Mouse (Mus musculus) intestine, embryonic 16.5 days (tissue): ENCODE results near the gene Cxcr5. TPM values are rescaled to one million over a fixed set of nuclear protein-coding genes. Genes with fewer than 3 reads are reported as not detected.

Experiments
- ATAC-seq: fragments of 200-750 bp; cut with Nextera tagmentation; 2 replicates; pipeline ENCODE4 v1.8.0; 2017; ENCODE audit warnings: moderate TSS enrichment, moderate library complexity
- H3K27ac ChIP-seq: fragments of 300-500 bp; sonication (generic); 2 replicates; pipeline ENCODE4 v1.5.1; 2014; ENCODE audit warnings: mild to moderate bottlenecking, low read length
- H3K27me3 ChIP-seq: fragments of 300-500 bp; sonication (generic); replicated peaks from 2 replicates; pipeline ENCODE4 v1.6.1; 2014; ENCODE audit warnings: low read length, control low read depth, mixed read lengths; ENCODE audit not compliant: control insufficient read depth, insufficient read depth
- H3K36me3 ChIP-seq: fragments of 300-500 bp; sonication (generic); 2 replicates; pipeline ENCODE4 v1.6.1; 2014; ENCODE audit warnings: low read length, control low read depth; ENCODE audit not compliant: control insufficient read depth, insufficient read depth
- H3K4me1 ChIP-seq: fragments of 300-500 bp; sonication (generic); 2 replicates; pipeline ENCODE4 v1.6.1; 2014; ENCODE audit warnings: low read length, control low read depth, mixed read lengths; ENCODE audit not compliant: control insufficient read depth, insufficient read depth
- H3K4me2 ChIP-seq: fragments of 300-500 bp; sonication (generic); 2 replicates; pipeline ENCODE4 v1.6.1; 2014; ENCODE audit warnings: low read depth, low read length, control low read depth
- H3K4me3 ChIP-seq: fragments of 300-500 bp; sonication (generic); 2 replicates; pipeline ENCODE4 v1.5.1; 2014; ENCODE audit warnings: mild to moderate bottlenecking, low read length
- H3K9ac ChIP-seq: fragments of 300-500 bp; sonication (generic); 2 replicates; pipeline ENCODE4 v1.6.1; 2014; ENCODE audit warnings: low read depth, low read length
- H3K9me3 ChIP-seq: fragments of 300-500 bp; sonication (generic); 2 replicates; pipeline ENCODE4 v1.6.1; 2016; ENCODE audit warnings: low read length, control low read depth; ENCODE audit not compliant: control insufficient read depth
- WGBS: fragments of 180-500 bp; shearing (Covaris S2); extraction: QIAGEN DNeasy Blood & Tissue Kit; methylation state at CpG from one replicate; pipeline ENCODE4 v1.1.7; 2014; 5-methylcytosine and 5-hydroxymethylcytosine counted together
- polyA plus RNA-seq: library from polyadenylated mRNA; unstranded; fragments of >200 nt; fragmentation: Nextera tagmentation; extraction: Ambion mirVana; gene quantifications from 2 replicates; pipeline ENCODE4 v1.2.1, GENCODE M21; 2015

The Cxcr5 gene
- polyA plus RNA-seq, 1 experiment from 2014 or later, result 1.1 TPM

- Histone ChIP-seq H3K9me3 (no peaks in the 10 kb centered on the region), H3K4me3 (no peak overlapping the region), H3K27me3 (no peaks in the 10 kb centered on the region), H3K36me3 (no peaks in the 10 kb centered on the region), H3K4me2 (no peak overlapping the region), H3K9ac (no peak overlapping the region), H3K27ac (no peak overlapping the region), H3K4me1 (no peaks in the 10 kb centered on the region)
- ATAC-seq, result no peak
- 84% methylated on average over 10 of the region's 10 CpGs for WGBS
Observed at GRCm38 (mm10) chr9:44551138-44551537, 10.5 kb downstream of the Cxcr5 start.

GRCm38 (mm10) chr9:44548412-44549152 lies 13.1 kb downstream of the Cxcr5 start:
- Histone ChIP-seq H3K27ac (no peak overlapping the region), H3K4me3 (no peak overlapping the region), H3K9me3 (no peaks in the 10 kb centered on the region), H3K9ac (no peak overlapping the region), H3K36me3 (no peaks in the 10 kb centered on the region), H3K27me3 (no peaks in the 10 kb centered on the region), H3K4me2 (no peak overlapping the region), H3K4me1 (no peaks in the 10 kb centered on the region)
- 91% methylated on average over 8 of the region's 8 CpGs for WGBS
- ATAC-seq, result no peak

- no peaks in the 10 kb centered on the region for H3K9me3 ChIP-seq
- no peak overlapping the region for H3K4me3 ChIP-seq
- no peak overlapping the region for H3K4me2 ChIP-seq
- 79% methylated on average over 3 of the region's 3 CpGs for WGBS
- H3K27ac ChIP-seq, result no peak overlapping the region
- no peak overlapping the region for H3K9ac ChIP-seq
- H3K4me1 ChIP-seq, result no peaks in the 10 kb centered on the region
- H3K36me3 ChIP-seq, result no peaks in the 10 kb centered on the region
- H3K27me3 ChIP-seq, result no peaks in the 10 kb centered on the region
- ATAC-seq, result no peak
Observed at GRCm38 (mm10) chr9:44544986-44545385, 16.7 kb downstream of the Cxcr5 start.

DNA sequence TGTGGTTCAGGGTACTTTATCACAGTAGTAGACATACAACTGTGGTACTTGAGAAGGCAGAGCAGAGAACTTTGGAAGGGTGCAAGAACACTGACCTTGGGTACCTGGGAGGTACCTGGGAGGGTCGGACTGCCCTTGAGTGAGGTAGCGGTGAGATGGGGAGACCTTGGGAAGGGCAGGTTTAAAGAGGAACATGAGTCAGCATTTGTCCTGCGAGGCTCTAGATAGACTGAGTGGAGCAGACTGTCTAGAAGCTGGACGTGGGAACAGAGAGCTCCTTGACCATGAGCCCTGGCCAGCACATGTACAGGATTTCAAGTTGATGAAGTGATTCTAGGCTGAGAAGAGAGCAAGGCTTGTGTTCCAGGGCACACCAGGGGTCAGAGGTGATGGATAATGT lies 19.3 kb downstream of the Cxcr5 start:
- 76% methylated on average over 4 of the region's 4 CpGs for WGBS
- ATAC-seq, result no peak
- H3K9ac ChIP-seq, result no peak overlapping the region
- H3K27me3 ChIP-seq, result no peaks in the 10 kb centered on the region
- H3K4me2 ChIP-seq, result no peak overlapping the region
- no peaks in the 10 kb centered on the region for H3K9me3 ChIP-seq
- H3K27ac ChIP-seq, result no peak overlapping the region
- H3K36me3 ChIP-seq, result no peaks in the 10 kb centered on the region
- H3K4me1 ChIP-seq, result no peaks in the 10 kb centered on the region
- H3K4me3 ChIP-seq, result no peak overlapping the region

DNA sequence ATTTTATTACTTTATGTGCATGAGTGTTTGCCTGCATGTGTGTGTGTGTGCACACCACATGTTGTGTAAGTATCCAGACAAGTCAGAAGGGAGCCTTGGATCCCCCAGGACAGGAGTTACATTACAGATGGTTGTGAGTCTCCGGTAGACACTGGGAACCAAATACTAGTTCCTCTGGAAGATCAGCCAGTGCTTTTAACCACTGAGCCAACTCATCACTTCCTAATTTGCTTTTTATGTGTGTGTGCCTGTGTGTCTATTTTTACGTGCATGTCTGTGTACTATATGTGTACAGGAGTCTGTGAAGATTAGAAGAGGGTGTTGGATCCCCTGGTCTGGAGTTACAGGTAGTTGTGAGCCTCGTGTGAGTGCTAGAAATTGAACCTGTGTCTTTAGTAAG lies 21.0 kb downstream of the Cxcr5 start:
- H3K4me1 ChIP-seq, result no peaks in the 10 kb centered on the region
- WGBS, result 80% methylated on average over 3 of the region's 3 CpGs
- H3K9ac ChIP-seq, result no peak overlapping the region
- no peak for ATAC-seq
- no peaks in the 10 kb centered on the region for H3K36me3 ChIP-seq
- H3K4me3 ChIP-seq, result no peak overlapping the region
- H3K9me3 ChIP-seq, result no peaks in the 10 kb centered on the region
- no peak overlapping the region for H3K27ac ChIP-seq
- H3K27me3 ChIP-seq, result no peaks in the 10 kb centered on the region
- H3K4me2 ChIP-seq, result no peak overlapping the region

GRCm38 (mm10) chr9:44539816-44540421 lies 21.8 kb downstream of the Cxcr5 start:
- Histone ChIP-seq H3K27me3 (no peaks in the 10 kb centered on the region), H3K4me3 (no peak overlapping the region), H3K9me3 (no peaks in the 10 kb centered on the region), H3K4me2 (no peak overlapping the region), H3K9ac (no peak overlapping the region), H3K4me1 (no peaks in the 10 kb centered on the region), H3K27ac (no peak overlapping the region), H3K36me3 (no peaks in the 10 kb centered on the region)
- WGBS, result 73% methylated on average over 2 of the region's 2 CpGs
- no peak for ATAC-seq

GRCm38 (mm10) chr9:44537625-44538301 lies 23.9 kb downstream of the Cxcr5 start:
- H3K4me2 ChIP-seq, result no peak overlapping the region
- H3K27ac ChIP-seq, result no peak overlapping the region
- ATAC-seq, result no peak
- no peaks in the 10 kb centered on the region for H3K4me1 ChIP-seq
- H3K27me3 ChIP-seq, result no peaks in the 10 kb centered on the region
- WGBS, result 63% methylated on average over 19 of the region's 19 CpGs
- H3K9ac ChIP-seq, result no peak overlapping the region
- H3K9me3 ChIP-seq, result no peaks in the 10 kb centered on the region
- H3K4me3 ChIP-seq, result no peak overlapping the region
- no peaks in the 10 kb centered on the region for H3K36me3 ChIP-seq

DNA sequence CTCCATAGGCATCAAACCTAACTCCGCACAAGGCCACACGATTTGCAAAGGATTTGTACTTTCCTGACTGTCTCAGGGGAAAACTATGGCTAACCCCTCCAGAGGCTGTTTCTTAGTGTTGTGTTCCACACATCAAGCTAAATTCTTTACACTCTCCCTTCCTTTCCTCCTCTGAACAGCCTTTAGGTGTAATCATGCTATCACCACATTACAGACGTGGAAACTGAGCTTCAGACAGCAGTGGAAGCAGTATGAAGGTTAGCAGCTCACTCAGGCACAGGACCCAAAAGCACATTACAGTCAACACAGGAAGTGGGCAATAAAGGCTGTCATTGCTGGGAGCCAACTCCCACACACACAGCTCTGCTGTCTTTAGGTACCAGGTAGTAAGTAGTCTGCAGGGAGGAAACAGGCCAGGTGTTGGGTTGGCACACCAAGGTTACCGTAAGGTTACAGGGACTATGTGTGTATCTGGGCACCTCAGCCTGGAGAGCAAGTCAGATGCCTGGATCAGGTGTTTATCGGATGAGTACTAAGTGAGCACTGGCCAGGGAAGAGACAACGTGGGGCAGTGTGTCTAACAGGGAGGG lies 28.6 kb downstream of the Cxcr5 start:
- Histone ChIP-seq H3K27me3 (no peaks in the 10 kb centered on the region), H3K36me3 (no peaks in the 10 kb centered on the region), H3K9me3 (no peaks in the 10 kb centered on the region), H3K4me1 (no peaks in the 10 kb centered on the region), H3K4me2 (no peak overlapping the region), H3K9ac (no peak overlapping the region), H3K27ac (no peak overlapping the region), H3K4me3 (no peak overlapping the region)
- ATAC-seq, result no peak
- 74% methylated on average over 6 of the region's 6 CpGs for WGBS

GRCm38 (mm10) chr9:44528340-44528739 lies 33.3 kb downstream of the Cxcr5 start:
- Histone ChIP-seq H3K27me3 (no peaks in the 10 kb centered on the region), H3K4me2 (no peak overlapping the region), H3K9me3 (no peaks in the 10 kb centered on the region), H3K4me3 (no peak overlapping the region), H3K36me3 (no peaks in the 10 kb centered on the region), H3K27ac (no peak overlapping the region), H3K9ac (no peak overlapping the region), H3K4me1 (no peaks in the 10 kb centered on the region)
- 69% methylated on average over 8 of the region's 8 CpGs for WGBS
- no peak for ATAC-seq
